Mouse (Mus musculus) kidney, adult 2 months (tissue): ENCODE measurements around the gene Hes6.

Experiments
- CTCF ChIP-seq: fragments of 200-500 bp; conservative IDR thresholded peaks from 2 replicates; pipeline ENCODE4 v1.5.1; 2011; ENCODE audit warnings: low read depth, mild to moderate bottlenecking, control low read depth, low read length, moderate library complexity, mixed read lengths; ENCODE audit not compliant: insufficient read depth, insufficient read length
- POLR2A ChIP-seq: fragments of 200-500 bp; IDR thresholded peaks from one replicate; pipeline ENCODE4 v1.6.1; 2011; ENCODE audit warnings: low read depth, low read length, control low read depth

DNA sequence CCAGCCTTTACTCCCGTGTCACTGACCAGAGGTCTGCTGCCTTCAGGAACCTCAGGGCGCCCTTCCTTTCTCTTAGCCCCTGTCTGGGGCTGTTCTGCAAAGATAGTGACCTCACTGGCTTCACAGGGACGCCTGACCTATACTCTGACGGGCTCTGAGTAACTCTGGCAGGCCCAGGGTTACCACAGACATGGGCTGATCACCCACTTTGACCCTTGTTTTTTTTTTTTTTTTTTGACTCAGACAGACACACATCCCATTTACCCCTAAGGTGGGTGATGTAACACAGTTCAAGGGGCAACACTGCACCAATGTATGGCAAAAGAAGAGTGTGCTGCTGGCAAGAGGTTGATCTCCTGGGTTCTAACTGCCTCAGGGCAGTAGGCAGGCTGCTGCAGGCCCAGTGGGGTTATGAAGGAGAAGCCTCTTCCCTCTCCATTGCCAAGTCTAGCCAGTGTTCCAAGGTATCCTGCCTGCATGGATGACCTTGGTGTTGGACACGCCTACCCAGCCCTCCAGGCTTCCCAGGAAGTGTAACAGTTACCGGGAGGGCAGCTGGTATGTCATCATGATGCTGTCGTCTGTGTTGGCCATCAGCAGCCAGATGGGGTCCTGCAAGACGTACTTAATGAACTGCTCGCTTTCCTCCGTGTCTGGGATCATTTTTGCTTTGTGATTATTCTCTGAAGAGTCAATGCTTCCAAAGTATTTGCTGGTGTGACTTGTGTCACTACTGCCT is 6.2 kb upstream of the Hes6 start:
- TF ChIP-seq CTCF (no peak), POLR2A (no peak)
